Mouse (Mus musculus) stomach, embryonic 14.5 days (tissue): ENCODE data around the gene Pcsk1n. TPM values are rescaled to one million over a fixed set of nuclear protein-coding genes. Genes with fewer than 3 reads are reported as not detected.

ENCODE experiments used
- polyA plus RNA-seq: library from polyadenylated mRNA; unstranded; fragments of >200 nt; fragmentation: Nextera tagmentation; extraction: Ambion mirVana; gene quantifications from 2 replicates; pipeline ENCODE4 v1.2.1, GENCODE M21; 2014

The Pcsk1n gene
- polyA plus RNA-seq, 1 experiment from 2014 or later: 9.5 TPM

Other genes starting within 250 kb of the Pcsk1n start
- gene Plp2, start 248.4 kb upstream of the Pcsk1n start, polyA plus RNA-seq: 299 and 310 TPM in 2 replicates
- 0.71 and 0.80 TPM in 2 replicates for gene Magix, start 238.6 kb upstream of the Pcsk1n start, polyA plus RNA-seq
- 39.0 and 42.0 TPM in 2 replicates for gene Gpkow, start 222.7 kb upstream of the Pcsk1n start, polyA plus RNA-seq
- 26.7 and 28.8 TPM in 2 replicates for gene Wdr45, start 205.5 kb upstream of the Pcsk1n start, polyA plus RNA-seq
- 0.54 TPM in 1 of 2 replicates, not detected in the other for gene Gm45208, start 197.6 kb upstream of the Pcsk1n start, polyA plus RNA-seq
- 91.5 and 95.7 TPM in 2 replicates for gene Praf2, start 191.4 kb upstream of the Pcsk1n start, polyA plus RNA-seq
- 18.5 and 24.6 TPM in 2 replicates for gene Ccdc120, start 168.9 kb upstream of the Pcsk1n start, polyA plus RNA-seq
- gene Tfe3, start 157.3 kb upstream of the Pcsk1n start, polyA plus RNA-seq: 20.9 and 22.3 TPM in 2 replicates
- 35.7 and 41.8 TPM in 2 replicates for gene Gripap1, start 130.1 kb upstream of the Pcsk1n start, polyA plus RNA-seq
- gene Kcnd1, start 97.5 kb upstream of the Pcsk1n start, polyA plus RNA-seq: 2.8 and 2.9 TPM in 2 replicates
- 28.5 and 33.6 TPM in 2 replicates for gene Otud5, start 78.5 kb upstream of the Pcsk1n start, polyA plus RNA-seq
- 8.0 and 10.8 TPM in 2 replicates for gene Pim2, start 41.6 kb upstream of the Pcsk1n start, polyA plus RNA-seq
- 16.8 and 17.4 TPM in 2 replicates for gene Slc35a2, start 35.8 kb upstream of the Pcsk1n start, polyA plus RNA-seq
- 102 and 104 TPM in 2 replicates for gene Pqbp1, start 20.6 kb upstream of the Pcsk1n start, polyA plus RNA-seq
- 159 and 172 TPM in 2 replicates for gene Timm17b, start 20.5 kb upstream of the Pcsk1n start, polyA plus RNA-seq
- not detected in 2 replicates for gene Gm10491, start 12.0 kb upstream of the Pcsk1n start, polyA plus RNA-seq
- gene Gm10490, start 10.3 kb upstream of the Pcsk1n start, polyA plus RNA-seq: not detected in 2 replicates
- not detected in 2 replicates for gene Eras, start 8.8 kb downstream of the Pcsk1n start, polyA plus RNA-seq
- gene Hdac6, start 28.1 kb downstream of the Pcsk1n start, polyA plus RNA-seq: 26.2 and 27.8 TPM in 2 replicates
- gene Gata1, start 58.2 kb downstream of the Pcsk1n start, polyA plus RNA-seq: 0.73 and 0.90 TPM in 2 replicates
- gene Glod5, start 98.7 kb downstream of the Pcsk1n start, polyA plus RNA-seq: not detected in 2 replicates
- 55.8 and 57.5 TPM in 2 replicates for gene Suv39h1, start 154.9 kb downstream of the Pcsk1n start, polyA plus RNA-seq
- gene Was, start 170.7 kb downstream of the Pcsk1n start, polyA plus RNA-seq: 0.30 and 0.62 TPM in 2 replicates
- 27.9 and 28.0 TPM in 2 replicates for gene Wdr13, start 213.1 kb downstream of the Pcsk1n start, polyA plus RNA-seq
- 494 and 570 TPM in 2 replicates for gene Rbm3, start 226.1 kb downstream of the Pcsk1n start, polyA plus RNA-seq